Mouse (Mus musculus) gastrocnemius, adult 18-20 months (tissue): ENCODE measurements around the gene Dusp23. TPM values are rescaled to one million over a fixed set of nuclear protein-coding genes. Genes with fewer than 3 reads are reported as not detected.

ENCODE experiments used
- total RNA-seq, 2 experiments: library from RNA; stranded (reverse); gene quantifications; 2 replicates each; pipeline ENCODE4 v1.2.3; 2021

The Dusp23 gene
- total RNA-seq, 2 experiments from 2014 or later: 29.9 to 35.1 TPM

Other genes starting within 250 kb of the Dusp23 start
- gene Slamf9, start 157.6 kb downstream of the Dusp23 start, total RNA-seq: under 1 TPM; 0.28 to 0.30 TPM
- under 1 TPM in 1 of 2 experiments, not detected in 1; 0.19 TPM for gene Igsf9, start 151.2 kb downstream of the Dusp23 start, total RNA-seq
- 10 to 100 TPM; 14.0 to 28.7 TPM for gene Tagln2, start 132.9 kb downstream of the Dusp23 start, total RNA-seq
- under 1 TPM in 1 of 2 experiments, not detected in 1; 0.47 TPM for gene Cfap45, start 112.2 kb downstream of the Dusp23 start, total RNA-seq
- gene Vsig8, start 77.0 kb downstream of the Dusp23 start, total RNA-seq: not detected
- under 1 TPM; 0.18 to 0.24 TPM for gene Slamf8, start 42.4 kb downstream of the Dusp23 start, total RNA-seq
- not detected for gene Fcrl6, start 30.4 kb downstream of the Dusp23 start, total RNA-seq
- not detected for gene Crp, start 65.1 kb upstream of the Dusp23 start, total RNA-seq